Mouse (Mus musculus) G1E (cell line): ENCODE measurements around the gene Paf1.

Source experiments
- CTCF ChIP-seq: IDR thresholded peaks from 2 replicates; pipeline ENCODE4 v1.5.1; 2012; ENCODE audit warnings: low read depth, low read length, inconsistent platforms, mixed read lengths
- GATA1 ChIP-seq: IDR thresholded peaks from 2 replicates; pipeline ENCODE4 v1.6.1; 2012; ENCODE audit warnings: borderline replicate concordance, low read length, inconsistent platforms, mixed read lengths
- TAL1 ChIP-seq: conservative IDR thresholded peaks from 2 replicates; pipeline ENCODE4 v1.6.1; 2012; ENCODE audit warnings: low read depth, low read length, inconsistent platforms, mixed read lengths

DNA sequence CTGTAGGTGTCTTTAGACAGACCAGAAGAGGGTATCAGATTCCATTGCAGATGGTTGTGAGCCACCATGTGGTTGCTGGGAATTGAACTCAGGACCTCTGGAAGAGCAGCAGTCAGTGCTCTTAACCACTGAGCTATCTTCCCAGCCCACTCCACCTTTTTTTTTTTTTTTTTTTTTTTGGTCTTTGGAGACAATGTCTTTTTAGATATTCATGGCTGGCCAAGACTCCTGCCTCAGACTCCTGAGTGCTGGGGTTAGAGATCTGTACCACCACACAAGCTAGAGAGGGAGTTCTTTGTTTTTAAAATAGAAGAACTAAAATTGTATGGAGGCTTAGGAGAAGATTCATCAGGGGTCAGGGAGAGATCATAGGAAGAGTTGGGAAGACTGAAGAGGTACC lies 45.2 kb downstream of the Paf1 start:
- TF ChIP-seq TAL1 (no peak), CTCF (no peak), GATA1 (no peak)
